Mouse (Mus musculus) left cerebral cortex, postnatal 10 days (tissue): ENCODE measurements around the gene Hoxb5. TPM values are rescaled to one million over a fixed set of nuclear protein-coding genes. Genes with fewer than 3 reads are reported as not detected.
A peak's percentile ranks its signal among the peaks of the same experiment; 100 is the strongest.

ENCODE experiments used
- DNase-seq, 2 experiments: peaks; one replicate each; pipeline ENCODE4 v3.0.0; 2021 to 2022; ENCODE audit warnings: low spot score in 2 of 2, mixed read lengths in 1 of 2; ENCODE audit errors: extremely low spot score in 1 of 2
- intact Hi-C: fragments of 180-260 bp; cut with DNase I; formaldehyde crosslinking; loops from one replicate; pipeline ENCODE4 v1.15.1; 2025
- total RNA-seq, 2 experiments: library from RNA; stranded (reverse); gene quantifications; 2 replicates each; pipeline ENCODE4 v1.2.3; 2021

Gene Hoxb5
- total RNA-seq, 2 experiments from 2014 or later: not detected

GRCm38 (mm10) chr11:96269869-96270268, 33.3 kb upstream of the Hoxb5 start:
- DNase-seq: no peak
- intact Hi-C loops: loop anchor here (10.0 kb wide), 1 partner anchor 755 kb away; the partner anchor contains the start of gene Scrn2

GRCm38 (mm10) chr11:96270996-96271540, 32.1 kb upstream of the Hoxb5 start, which contains the start of gene Hoxb9:
Hoxb9 (plus strand) TSS chr11:96271457.
- DNase-seq: no peak
- intact Hi-C loops: loop anchor here (10.0 kb wide), 1 partner anchor 754 kb away; the partner anchor contains the start of gene Scrn2

DNA sequence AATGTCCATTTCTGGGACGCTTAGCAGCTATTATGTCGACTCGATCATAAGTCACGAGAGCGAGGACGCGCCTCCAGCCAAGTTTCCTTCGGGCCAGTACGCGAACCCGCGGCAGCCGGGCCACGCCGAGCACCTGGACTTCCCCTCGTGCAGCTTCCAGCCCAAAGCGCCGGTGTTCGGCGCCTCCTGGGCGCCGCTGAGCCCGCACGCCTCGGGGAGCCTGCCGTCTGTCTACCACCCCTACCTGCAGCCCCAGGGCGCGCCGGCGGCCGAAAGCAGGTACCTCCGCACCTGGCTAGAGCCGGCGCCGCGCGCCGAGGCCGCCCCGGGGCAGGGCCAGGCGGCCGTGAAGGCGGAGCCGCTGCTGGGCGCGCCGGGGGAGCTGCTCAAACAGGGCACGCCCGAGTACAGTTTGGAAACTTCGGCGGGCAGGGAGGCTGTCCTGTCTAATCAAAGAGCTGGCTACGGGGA, 31.6 kb upstream of the Hoxb5 start:
- no peak for DNase-seq
- intact Hi-C loops: loop anchor here (10.0 kb wide), 1 partner anchor 753 kb away; the partner anchor contains the start of gene Scrn2

DNA sequence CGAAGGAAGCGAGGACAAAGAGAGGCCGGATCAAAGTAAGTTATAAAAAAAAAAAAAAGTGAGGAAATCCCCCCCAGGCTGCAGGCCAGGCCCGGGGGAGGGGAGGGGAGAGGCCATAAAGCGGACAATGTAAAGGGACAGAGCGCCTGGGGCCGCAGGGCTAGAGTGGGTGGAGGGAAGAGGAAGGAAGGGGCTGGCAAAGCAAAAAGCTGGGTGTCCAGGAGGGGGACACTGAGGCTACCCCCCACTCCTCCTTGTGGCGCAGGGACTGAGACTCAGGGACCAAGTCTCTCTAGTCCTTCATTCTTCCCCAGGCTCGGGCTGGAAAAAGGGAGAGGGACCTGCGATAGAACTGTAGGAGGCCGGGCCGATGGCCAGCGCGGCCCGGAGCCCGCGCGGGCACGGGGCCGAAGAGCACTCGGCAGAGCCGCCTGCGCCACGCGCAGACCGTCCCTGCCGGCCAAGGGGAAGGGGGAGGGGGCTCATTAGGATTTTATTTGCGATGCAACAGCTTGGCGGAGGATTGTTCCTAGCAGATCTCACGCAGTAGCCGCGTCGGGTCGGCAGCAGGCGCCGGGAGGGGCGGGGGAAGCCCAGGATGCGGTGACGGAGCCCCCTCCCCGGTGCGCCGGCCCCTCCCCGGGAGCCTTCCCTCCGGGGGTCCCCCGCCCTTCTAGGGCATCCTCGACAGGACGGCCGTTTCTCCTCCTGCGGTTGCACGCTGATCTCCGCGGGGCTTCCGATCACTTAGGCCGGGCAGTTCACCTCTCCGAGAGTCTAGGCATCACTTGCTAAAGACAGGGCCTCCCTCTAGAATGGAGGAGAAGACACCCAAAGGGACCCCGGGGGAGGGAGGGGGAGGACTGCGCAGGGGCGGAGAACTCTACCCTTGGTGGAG, 30.9 kb upstream of the Hoxb5 start:
- intact Hi-C loops: loop anchor here (10.0 kb wide), 1 partner anchor 753 kb away; the partner anchor contains the start of gene Scrn2
- DNase-seq: no peak

- DNase-seq: no peak
- intact Hi-C loops: loop anchor here (10.0 kb wide), 1 partner anchor 750 kb away; the partner anchor contains the start of gene Scrn2
Observed at GRCm38 (mm10) chr11:96274428-96274827, 28.7 kb upstream of the Hoxb5 start.

- intact Hi-C loops: loop anchor here (5.0 to 10.0 kb wide), 2 partner anchors 346 to 749 kb away; partner anchors contain the start of gene Scrn2
- DNase-seq: no peak
Observed at GRCm38 (mm10) chr11:96275896-96276295, 27.2 kb upstream of the Hoxb5 start.

DNA sequence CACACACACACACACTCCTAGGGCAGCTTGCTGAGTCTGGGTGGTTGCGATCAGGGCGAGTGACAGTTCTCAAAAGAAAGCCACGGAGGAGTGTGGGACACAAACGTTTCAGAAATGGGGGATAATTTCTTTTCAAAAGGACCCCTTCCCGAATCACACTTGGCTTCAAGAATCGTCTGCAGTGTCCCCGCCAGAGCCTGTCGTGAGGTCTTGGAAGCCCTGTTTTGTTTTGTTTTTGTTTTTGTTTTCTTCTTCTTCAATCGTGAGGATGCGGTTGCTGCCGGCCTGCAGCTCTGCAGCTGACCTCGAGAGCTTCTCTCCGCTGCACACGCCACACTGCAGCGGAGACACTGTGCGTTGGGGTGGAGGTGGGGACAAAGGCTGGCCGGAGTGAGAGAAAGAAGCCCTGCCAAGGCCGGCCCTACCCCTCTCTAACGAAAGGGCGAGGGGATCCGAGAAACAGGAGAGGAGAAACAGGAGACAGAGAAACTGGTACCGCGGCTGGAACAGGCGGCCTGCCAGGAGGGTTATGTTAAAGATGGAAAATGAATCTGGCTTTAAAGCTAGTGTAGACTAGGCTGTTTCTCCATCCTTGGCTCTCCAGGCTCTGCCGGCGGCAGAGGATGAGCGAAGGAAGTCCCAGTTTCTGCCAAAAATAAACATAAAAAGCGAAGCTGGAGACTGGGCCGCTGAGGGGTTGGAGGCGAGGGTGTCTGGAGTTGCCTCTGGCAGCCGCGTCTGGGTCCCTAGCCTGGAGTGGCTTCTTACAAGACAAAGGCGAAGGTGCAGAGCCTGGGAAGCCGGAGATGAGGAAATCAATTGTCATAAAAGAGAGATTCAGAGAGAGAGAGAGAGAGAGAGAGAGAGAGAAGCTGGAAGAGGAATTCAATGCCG, 25.7 kb upstream of the Hoxb5 start:
- intact Hi-C loops: loop anchor here (2.0 to 10.0 kb wide), 3 partner anchors 273 to 747 kb away; partner anchors contain the start of gene Scrn2
- DNase-seq: no peak

GRCm38 (mm10) chr11:96278324-96278723, 24.8 kb upstream of the Hoxb5 start:
- no peak for DNase-seq
- intact Hi-C loops: loop anchor here (2.0 to 10.0 kb wide), 3 partner anchors 272 to 746 kb away; partner anchors contain the start of gene Scrn2

DNA sequence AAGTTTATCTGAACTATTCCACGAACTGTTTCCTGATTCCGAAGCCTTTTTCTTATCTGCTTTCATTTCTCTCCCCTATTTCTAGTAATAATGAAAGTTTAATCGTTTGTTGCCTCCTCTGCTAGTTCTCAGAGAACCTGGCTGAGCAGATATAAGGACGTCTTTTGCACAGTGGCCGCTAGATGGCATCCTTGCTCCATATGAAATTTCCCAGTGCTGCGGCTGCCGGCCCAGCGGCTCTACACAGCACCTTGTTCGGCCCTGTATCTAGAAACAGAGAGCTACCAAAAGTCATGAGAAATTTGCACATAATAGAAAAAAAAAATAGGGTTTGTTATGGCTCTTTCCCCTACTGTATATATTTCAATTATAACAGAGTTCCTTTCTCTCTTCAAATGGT, 24.4 kb upstream of the Hoxb5 start:
- intact Hi-C loops: loop anchor here (2.0 to 10.0 kb wide), 3 partner anchors 272 to 746 kb away; partner anchors contain the start of gene Scrn2
- DNase-seq: peak; percentile 77 to 79

DNA sequence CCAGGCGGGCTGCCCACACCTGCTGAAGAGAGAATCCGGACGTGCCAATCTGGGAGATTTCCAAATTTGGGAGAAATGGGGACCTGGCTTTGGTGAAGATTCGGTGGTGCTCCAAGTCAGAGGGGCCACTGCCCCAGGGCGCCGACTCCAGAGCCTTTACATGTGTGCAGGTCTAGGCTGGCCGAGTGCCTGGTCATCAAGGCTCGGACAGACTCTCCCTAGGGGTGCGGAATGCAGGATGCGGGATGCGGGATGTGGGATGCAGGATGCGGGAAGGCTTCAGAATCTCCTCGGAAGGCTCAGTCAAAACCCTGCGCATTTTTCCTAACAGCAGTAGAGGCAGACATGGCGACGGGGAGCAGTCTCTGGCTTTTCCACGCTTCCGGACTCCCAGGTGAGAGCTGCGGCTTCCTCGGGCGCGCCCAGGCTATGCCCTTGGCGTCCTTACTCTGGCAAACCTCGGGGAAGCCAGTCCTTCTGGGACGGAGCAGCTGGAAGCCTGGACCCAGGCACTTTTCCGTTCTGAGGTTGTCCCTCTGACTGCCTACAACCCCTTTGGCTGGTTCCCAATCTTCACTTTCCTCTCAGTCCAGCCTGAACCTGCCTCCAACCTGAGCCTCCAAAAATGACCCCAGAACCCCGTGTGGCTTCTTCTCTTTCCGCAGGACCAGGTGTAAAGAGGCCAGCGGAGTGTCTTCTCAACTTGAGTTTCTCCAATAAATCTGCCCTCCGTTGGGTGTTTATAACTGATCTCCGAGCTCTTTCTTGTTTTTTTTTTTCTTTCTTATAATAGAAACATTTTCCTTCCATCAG, 23.5 kb upstream of the Hoxb5 start:
- intact Hi-C loops: loop anchor here (2.0 to 10.0 kb wide), 7 partner anchors 271 to 745 kb away; partner anchors contain the start of genes Igf2bp1 and Scrn2
- no peak for DNase-seq

GRCm38 (mm10) chr11:96280399-96281378, 22.4 kb upstream of the Hoxb5 start:
- intact Hi-C loops: loop anchor here (2.0 to 10.0 kb wide), 4 partner anchors 276 to 580 kb away; partner anchors contain the start of gene Igf2bp1
- no peak for DNase-seq

DNA sequence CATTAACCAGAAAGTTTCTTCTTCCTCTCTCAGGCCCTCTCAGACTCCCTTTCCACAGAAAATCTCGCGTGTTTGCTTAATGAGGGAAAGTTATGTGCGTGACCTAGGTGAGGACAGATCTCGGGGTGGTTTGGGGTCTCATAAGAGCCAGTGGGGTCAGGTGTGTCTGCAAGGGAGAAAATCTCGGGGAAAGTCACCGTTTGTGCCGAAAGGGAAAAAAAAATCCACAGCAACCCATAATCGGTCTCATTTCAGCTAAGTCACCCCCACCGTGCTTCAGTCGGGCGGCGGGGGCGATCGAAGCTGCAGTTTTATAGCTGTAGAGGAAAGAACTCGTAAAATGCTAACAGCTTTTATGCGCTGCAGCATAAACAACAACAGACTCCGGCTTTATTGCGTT, 21.7 kb upstream of the Hoxb5 start:
- intact Hi-C loops: loop anchor here (2.0 to 10.0 kb wide), 4 partner anchors 277 to 579 kb away; partner anchors contain the start of gene Igf2bp1
- no peak for DNase-seq

- intact Hi-C loops: loop anchor here (2.0 to 10.0 kb wide), 4 partner anchors 277 to 579 kb away; partner anchors contain the start of gene Igf2bp1
- DNase-seq: no peak
Observed at GRCm38 (mm10) chr11:96281855-96282570, 21.1 kb upstream of the Hoxb5 start, which contains the start of gene Hoxb8. Hoxb8 (plus strand) TSS chr11:96281905.

DNA sequence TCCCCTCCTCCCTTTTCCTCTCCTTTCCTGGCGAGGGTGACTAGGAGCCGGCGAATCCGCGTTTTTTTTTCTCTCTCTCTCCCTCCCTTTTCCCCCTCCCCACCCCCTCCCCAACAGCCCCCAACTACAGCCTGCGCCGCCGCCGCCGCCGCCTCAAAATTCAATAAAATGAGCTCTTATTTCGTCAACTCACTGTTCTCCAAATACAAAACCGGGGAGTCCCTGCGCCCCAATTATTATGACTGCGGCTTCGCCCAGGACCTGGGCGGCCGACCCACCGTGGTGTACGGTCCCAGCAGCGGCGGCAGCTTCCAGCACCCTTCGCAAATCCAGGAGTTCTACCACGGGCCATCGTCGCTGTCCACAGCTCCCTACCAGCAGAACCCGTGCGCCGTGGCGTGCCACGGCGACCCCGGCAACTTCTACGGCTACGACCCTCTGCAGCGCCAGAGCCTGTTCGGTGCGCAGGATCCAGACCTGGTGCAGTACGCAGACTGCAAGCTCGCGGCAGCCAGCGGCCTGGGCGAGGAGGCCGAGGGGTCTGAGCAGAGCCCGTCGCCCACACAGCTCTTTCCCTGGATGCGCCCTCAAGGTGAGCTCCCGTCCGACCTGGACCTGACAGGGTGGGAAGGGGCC, 20.2 kb upstream of the Hoxb5 start:
- intact Hi-C loops: loop anchor here (5.0 to 10.0 kb wide), 3 partner anchors 278 to 462 kb away; partner anchors contain the start of gene Igf2bp1
- DNase-seq: no peak
